Mouse (Mus musculus) MEL (cell line): ENCODE measurements at regions not wholly inside any gene's neighbourhood (a gene's known extent, or its start where the extent isn't known, plus 50 kb on each side); places are given as distances from the start of the nearest gene placed in this dataset.

Source experiments
- DNase-seq: peaks from one replicate; pipeline ENCODE4 v3.0.0; 2011; ENCODE audit warnings: low read depth, low spot score
- H3K27ac ChIP-seq: 2 replicates; pipeline ENCODE4 v1.5.1; 2012; ENCODE audit warnings: low read depth, mild to moderate bottlenecking, control low read depth, low read length, moderate library complexity; ENCODE audit not compliant: control insufficient read depth
- H3K27me3 ChIP-seq, 2 experiments: fragments of 150-350 bp in 1 of 2; sonication (generic) in 1 of 2; 2 replicates each; pipeline ENCODE4 v1.6.1; 2012; ENCODE audit warnings: low read length in 2 of 2, mild to moderate bottlenecking in 2 of 2, improper control_type of control experiment in 1 of 2, moderate library complexity in 1 of 2; ENCODE audit not compliant: insufficient read depth in 2 of 2, control insufficient read depth in 1 of 2
- H3K36me3 ChIP-seq, 2 experiments: 2 replicates each; pipeline ENCODE4 v1.6.1; 2012 to 2014; ENCODE audit warnings: low read length in 2 of 2, improper control_type of control experiment in 1 of 2, inconsistent platforms in 1 of 2, mild to moderate bottlenecking in 1 of 2; ENCODE audit not compliant: insufficient read depth in 2 of 2, control insufficient read depth in 1 of 2
- H3K4me1 ChIP-seq, 2 experiments: fragments of 150-350 bp in 1 of 2; sonication (generic) in 1 of 2; 2 replicates each; pipeline ENCODE4 v1.6.1; 2012; ENCODE audit warnings: low read length in 2 of 2, improper control_type of control experiment in 1 of 2, mild to moderate bottlenecking in 1 of 2; ENCODE audit not compliant: insufficient read depth in 2 of 2, control insufficient read depth in 1 of 2
- H3K4me3 ChIP-seq, 2 experiments: fragments of 150-350 bp in 1 of 2; sonication (generic) in 1 of 2; 2 replicates each; pipeline ENCODE4 v1.5.1; 2012; ENCODE audit warnings: low read depth in 2 of 2, low read length in 2 of 2, mild to moderate bottlenecking in 2 of 2, moderate library complexity in 2 of 2, control low read depth in 1 of 2, improper control_type of control experiment in 1 of 2; ENCODE audit not compliant: control insufficient read depth in 1 of 2, insufficient read depth in 1 of 2
- H3K79me2 ChIP-seq: 2 replicates; pipeline ENCODE4 v1.6.1; 2012; ENCODE audit warnings: mild to moderate bottlenecking, low read length, moderate library complexity; ENCODE audit not compliant: control insufficient read depth, poor library complexity, insufficient read depth
- H3K9ac ChIP-seq: 2 replicates; pipeline ENCODE4 v1.6.1; 2012; ENCODE audit warnings: low read depth, mild to moderate bottlenecking, control low read depth, low read length, moderate library complexity; ENCODE audit not compliant: control insufficient read depth, poor library complexity, severe bottlenecking
- H3K9me3 ChIP-seq: fragments of 150-350 bp; sonication (generic); replicated peaks from 2 replicates; pipeline ENCODE4 v1.6.1; 2012; ENCODE audit warnings: mild to moderate bottlenecking, low read length, improper control_type of control experiment, moderate library complexity; ENCODE audit not compliant: insufficient read depth
- CHD1 ChIP-seq: IDR thresholded peaks from 2 replicates; pipeline ENCODE4 v1.6.1; 2012; ENCODE audit warnings: low read depth, mild to moderate bottlenecking, inconsistent platforms, low read length, improper control_type of control experiment
- CHD2 ChIP-seq: IDR thresholded peaks from 2 replicates; pipeline ENCODE4 v1.6.1; 2011; ENCODE audit warnings: low read length, improper control_type of control experiment
- ELF1 ChIP-seq: IDR thresholded peaks from 2 replicates; pipeline ENCODE4 v1.6.1; 2014; ENCODE audit warnings: low read depth, mild to moderate bottlenecking, inconsistent platforms, low read length, improper control_type of control experiment, moderate library complexity
- ETS1 ChIP-seq: IDR thresholded peaks from 2 replicates; pipeline ENCODE4 v1.6.1; 2012; ENCODE audit warnings: low read depth, mild to moderate bottlenecking, inconsistent platforms, low read length, improper control_type of control experiment, moderate library complexity
- GATA1 ChIP-seq: IDR thresholded peaks from 2 replicates; pipeline ENCODE4 v1.6.1; 2011; ENCODE audit warnings: low read depth, low read length, improper control_type of control experiment
- JUND ChIP-seq: IDR thresholded peaks from 2 replicates; pipeline ENCODE4 v1.6.1; 2011; ENCODE audit warnings: low read depth, mild to moderate bottlenecking, improper control_type of control experiment, low read length
- KAT2A ChIP-seq: conservative IDR thresholded peaks from 2 replicates; pipeline ENCODE4 v1.6.1; 2012; ENCODE audit warnings: low read depth, low read length, improper control_type of control experiment, inconsistent platforms
- MAFK ChIP-seq: IDR thresholded peaks from 2 replicates; pipeline ENCODE4 v1.6.1; 2011; ENCODE audit warnings: low read depth, mild to moderate bottlenecking, low read length, improper control_type of control experiment, borderline replicate concordance
- MAX ChIP-seq: IDR thresholded peaks from 2 replicates; pipeline ENCODE4 v1.6.1; 2011; ENCODE audit warnings: low read length, improper control_type of control experiment
- MEF2A ChIP-seq: IDR thresholded peaks from 2 replicates; pipeline ENCODE4 v1.6.1; 2014; ENCODE audit warnings: low read depth, mild to moderate bottlenecking, inconsistent platforms, low read length, improper control_type of control experiment; ENCODE audit not compliant: poor library complexity, insufficient replicate concordance, severe bottlenecking; ENCODE audit errors: extremely low read depth
- MXI1 ChIP-seq: IDR thresholded peaks from 2 replicates; pipeline ENCODE4 v1.6.1; 2011; ENCODE audit warnings: mild to moderate bottlenecking, low read depth, low read length, improper control_type of control experiment
- MYC ChIP-seq: IDR thresholded peaks from 2 replicates; pipeline ENCODE4 v1.6.1; 2011; ENCODE audit warnings: low read depth, mild to moderate bottlenecking, low read length, improper control_type of control experiment, moderate library complexity
- POLR2AphosphoS2 ChIP-seq: IDR thresholded peaks from 2 replicates; pipeline ENCODE4 v1.6.1; 2011; ENCODE audit warnings: low read length, improper control_type of control experiment
- RCOR1 ChIP-seq: IDR thresholded peaks from 2 replicates; pipeline ENCODE4 v1.6.1; 2012; ENCODE audit warnings: low read depth, mild to moderate bottlenecking, inconsistent platforms, low read length, improper control_type of control experiment
- SIN3A ChIP-seq: IDR thresholded peaks from 2 replicates; pipeline ENCODE4 v1.6.1; 2012; ENCODE audit warnings: low read length, improper control_type of control experiment, inconsistent platforms
- SMC3 ChIP-seq: IDR thresholded peaks from 2 replicates; pipeline ENCODE4 v1.6.1; 2011; ENCODE audit warnings: low read depth, low read length, improper control_type of control experiment
- TCF12 ChIP-seq: IDR thresholded peaks from 2 replicates; pipeline ENCODE4 v1.6.1; 2014; ENCODE audit warnings: low read depth, mild to moderate bottlenecking, inconsistent platforms, low read length, improper control_type of control experiment, moderate library complexity
- USF1 ChIP-seq: IDR thresholded peaks from 2 replicates; pipeline ENCODE4 v1.6.1; 2014; ENCODE audit warnings: low read depth, mild to moderate bottlenecking, inconsistent platforms, low read length, improper control_type of control experiment, moderate library complexity
- ZC3H11A ChIP-seq: IDR thresholded peaks from 2 replicates; pipeline ENCODE4 v1.6.1; 2012; ENCODE audit warnings: low read depth, mild to moderate bottlenecking, inconsistent platforms, low read length, improper control_type of control experiment

- TF ChIP-seq ZC3H11A (no peak), MAX (no peak), MAFK (no peak), ETS1 (no peak), POLR2AphosphoS2 (no peak), GATA1 (no peak), MXI1 (no peak), RCOR1 (no peak), SIN3A (no peak), SMC3 (no peak), JUND (no peak)
- Histone ChIP-seq H3K36me3 (no peaks in the 10 kb centered on the region), H3K4me1 (no peaks in the 10 kb centered on the region), H3K27me3 (no peaks in the 10 kb centered on the region), H3K27ac (no peak overlapping the region), H3K9me3 (no peaks in the 10 kb centered on the region), H3K9ac (no peak overlapping the region), H3K79me2 (no peaks in the 10 kb centered on the region), H3K4me3 (no peak overlapping the region)
- no peak for DNase-seq
These were observed 130.4 kb upstream of the Gadl1 start for GRCm38 (mm10) chr9:115778862-115779261.

- Histone ChIP-seq H3K27me3 (no peaks in the 10 kb centered on the region), H3K9me3 (no peaks in the 10 kb centered on the region), H3K79me2 (no peaks in the 10 kb centered on the region), H3K4me1 (no peaks in the 10 kb centered on the region), H3K27ac (no peak overlapping the region), H3K4me3 (no peak overlapping the region), H3K36me3 (no peaks in the 10 kb centered on the region), H3K9ac (no peak overlapping the region)
- no peak for DNase-seq
- TF ChIP-seq USF1: no peak
- no peak for TF ChIP-seq MEF2A
- TF ChIP-seq TCF12: no peak
- TF ChIP-seq SIN3A: no peak
- no peak for TF ChIP-seq ELF1
- TF ChIP-seq POLR2AphosphoS2: no peak
- no peak for TF ChIP-seq CHD2
- TF ChIP-seq CHD1: no peak
These were observed 109.9 kb upstream of the Gadl1 start for GRCm38 (mm10) chr9:115799330-115799729.

- Histone ChIP-seq H3K79me2 (no peaks in the 10 kb centered on the region), H3K9ac (no peak overlapping the region), H3K36me3 (no peaks in the 10 kb centered on the region), H3K4me3 (no peak overlapping the region), H3K27ac (no peak overlapping the region), H3K27me3 (no peaks in the 10 kb centered on the region), H3K4me1 (no peaks in the 10 kb centered on the region), H3K9me3 (no peaks in the 10 kb centered on the region)
- no peak for DNase-seq
- TF ChIP-seq MYC (no peak), CHD2 (no peak), KAT2A (no peak)
These were observed 108.6 kb upstream of the Gadl1 start for GRCm38 (mm10) chr9:115800624-115801023.
